Mouse (Mus musculus): Measurements from ENCODE around the gene Prap1.

Prap1 gene

DNA sequence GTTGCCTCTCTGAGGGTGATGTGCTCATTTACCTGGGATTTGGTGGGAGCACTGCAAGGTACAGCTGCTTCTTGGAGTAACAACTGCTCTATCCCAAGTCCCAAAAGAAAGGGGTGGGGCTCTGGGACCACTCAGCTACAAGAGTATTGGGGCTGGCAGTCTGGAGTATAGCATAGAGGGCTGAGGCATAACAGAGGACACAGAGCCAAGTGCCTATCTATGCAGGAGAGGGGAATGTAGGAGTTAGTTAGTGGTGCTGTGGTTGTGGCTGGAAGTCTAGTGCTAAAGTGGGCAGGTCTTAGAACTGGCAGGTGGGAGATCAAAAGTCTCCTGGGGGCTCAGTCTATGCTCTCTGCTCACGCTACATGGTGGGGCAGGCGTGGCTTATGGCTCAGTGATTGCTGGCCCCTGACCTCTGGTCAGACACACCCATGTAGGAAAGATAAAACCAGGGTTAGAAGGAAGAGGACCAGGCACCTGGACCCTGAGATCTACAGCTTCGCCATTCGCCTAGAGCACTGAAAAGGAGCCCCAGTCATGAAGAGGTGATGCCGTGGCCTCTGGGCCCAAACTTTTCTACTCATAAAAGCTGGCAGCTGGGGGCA lies at the start of gene Prap1:
Prap1 (plus strand) TSS at position 472 of the 605 bp plus-strand sequence.
- no peak for DNase-seq (ENCODE audit: low spot score)

- no peak for DNase-seq (ENCODE audit: low spot score)
Measured at GRCm38 (mm10) chr7:140045546-140045945, 47.6 kb upstream of the Prap1 start.

DNA sequence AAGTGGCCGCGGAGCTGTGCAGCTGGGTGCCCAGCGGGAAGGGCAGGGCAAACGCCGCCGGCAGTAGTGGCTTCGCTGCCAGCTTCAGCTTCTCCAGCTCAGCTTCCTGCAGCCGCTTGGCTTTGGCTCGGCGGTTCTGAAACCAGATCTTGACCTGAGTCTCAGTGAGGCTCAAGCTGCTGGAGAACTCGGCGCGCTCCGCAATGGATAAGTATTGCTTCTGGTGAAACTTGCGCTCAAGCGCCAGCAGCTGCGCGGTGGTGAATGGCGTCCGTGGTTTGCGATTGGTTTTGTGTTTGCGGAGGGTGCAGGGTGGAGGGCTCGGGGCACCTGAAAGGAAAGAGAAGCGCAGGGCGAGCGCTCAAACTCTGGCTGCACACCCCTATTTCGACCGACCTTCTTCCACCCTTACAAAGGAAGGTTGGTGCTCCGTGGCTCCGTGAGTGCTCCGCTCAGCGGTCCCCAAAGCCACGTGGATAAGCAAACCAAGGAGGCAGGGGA lies 45.3 kb upstream of the Prap1 start:
- DNase-seq (ENCODE audit: low spot score), result no peak

- DNase-seq (ENCODE audit: low spot score), result no peak
Measured at GRCm38 (mm10) chr7:140048361-140049114, 44.7 kb upstream of the Prap1 start, which contains the start of gene Msx3. Gene Msx3, minus strand, starts transcription at chr7:140049089.

GRCm38 (mm10) chr7:140049115-140049689 lies 44.0 kb upstream of the Prap1 start:
- DNase-seq (ENCODE audit: low spot score), result no peak

DNA sequence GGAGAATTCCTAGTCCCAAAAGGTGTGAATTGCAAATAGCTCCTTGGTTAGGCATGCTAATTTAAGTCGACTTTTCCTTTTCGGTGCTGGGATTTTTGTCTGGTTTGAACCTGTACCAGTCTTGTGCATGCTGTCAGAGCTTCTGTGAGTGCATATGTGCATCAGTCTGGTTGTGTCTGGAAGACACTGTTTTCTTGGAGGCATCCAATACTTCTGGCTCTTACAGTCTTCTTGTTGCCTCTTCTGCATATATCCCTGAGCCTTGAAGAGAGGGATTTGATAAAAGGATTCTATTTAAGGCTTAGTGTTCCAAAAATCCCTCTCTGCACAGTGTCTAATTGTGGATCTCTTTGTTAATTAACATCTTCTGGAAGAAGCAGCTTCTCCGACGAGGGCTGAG lies 39.1 kb upstream of the Prap1 start:
- no peak for DNase-seq (ENCODE audit: low spot score)

DNA sequence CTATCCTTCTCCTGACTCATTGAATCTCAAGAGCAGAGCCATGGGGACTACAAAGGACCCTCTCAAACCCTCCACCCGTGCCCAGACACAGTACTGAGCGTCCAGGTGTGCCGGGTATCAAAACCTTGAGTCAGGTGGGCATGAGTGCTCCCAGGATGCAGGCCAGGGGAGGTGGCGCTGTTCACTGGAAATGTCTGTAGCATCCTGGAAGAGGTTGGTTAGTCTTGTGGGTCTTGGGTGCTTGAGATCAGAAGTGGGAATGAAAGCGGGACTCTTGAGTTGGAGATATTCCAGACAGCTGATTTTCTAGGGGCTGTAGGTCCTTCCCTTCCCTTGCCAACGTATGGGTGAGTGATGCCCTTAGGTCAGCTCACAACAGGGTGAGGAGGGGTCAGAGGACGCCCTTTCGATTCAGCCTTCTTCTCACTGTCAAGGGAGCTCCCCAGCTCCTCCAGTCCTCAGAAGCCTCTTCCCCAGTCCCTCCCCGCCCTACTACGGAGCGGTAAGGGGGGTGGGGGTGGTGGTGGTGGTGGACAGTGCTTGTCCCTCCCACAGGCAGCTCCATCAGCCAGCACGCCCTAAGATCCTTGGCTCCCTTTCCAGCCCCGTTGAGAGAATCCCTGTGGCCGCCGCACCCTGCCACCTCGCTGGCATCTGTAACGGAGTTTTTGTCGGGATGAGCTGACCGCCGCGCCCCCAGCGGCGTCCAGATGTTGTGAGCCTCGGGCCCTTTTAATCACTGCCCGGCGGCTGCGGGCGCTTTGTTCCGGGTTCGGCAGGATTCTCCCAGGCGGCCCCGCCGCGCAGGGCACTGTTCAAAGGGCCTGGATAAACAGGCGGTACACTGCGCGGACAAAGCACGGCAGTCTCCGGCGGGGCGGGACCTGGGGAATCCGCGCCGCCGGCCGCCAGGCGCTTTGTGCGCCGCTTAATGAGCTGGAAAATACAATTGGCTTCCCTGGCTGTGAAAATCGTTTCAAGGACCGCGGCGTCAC lies 35.5 kb upstream of the Prap1 start:
- no peak for DNase-seq (ENCODE audit: low spot score)

GRCm38 (mm10) chr7:140058528-140058927 lies 34.7 kb upstream of the Prap1 start:
- DNase-seq (ENCODE audit: low spot score), result no peak

GRCm38 (mm10) chr7:140059601-140060000 lies 33.6 kb upstream of the Prap1 start:
- no peak for DNase-seq (ENCODE audit: low spot score)

- DNase-seq (ENCODE audit: low spot score), result no peak
Measured at GRCm38 (mm10) chr7:140060936-140061831, 32.0 kb upstream of the Prap1 start.

DNA sequence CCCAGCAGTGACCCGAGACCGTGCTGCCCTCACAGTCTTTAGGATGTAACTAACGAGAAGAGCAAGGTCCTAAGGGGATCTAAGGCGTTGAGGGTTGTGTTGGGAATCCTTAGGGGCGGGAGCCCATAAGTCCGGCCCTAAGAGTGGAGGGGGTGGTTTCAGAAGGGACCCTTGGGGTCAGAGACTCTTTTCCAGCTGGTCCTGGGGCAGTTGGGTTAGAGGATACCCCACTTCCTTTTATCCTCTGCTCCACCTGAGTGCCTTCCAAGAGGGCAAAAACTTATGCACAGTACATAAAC lies 31.4 kb upstream of the Prap1 start:
- DNase-seq (ENCODE audit: low spot score), result no peak

DNA sequence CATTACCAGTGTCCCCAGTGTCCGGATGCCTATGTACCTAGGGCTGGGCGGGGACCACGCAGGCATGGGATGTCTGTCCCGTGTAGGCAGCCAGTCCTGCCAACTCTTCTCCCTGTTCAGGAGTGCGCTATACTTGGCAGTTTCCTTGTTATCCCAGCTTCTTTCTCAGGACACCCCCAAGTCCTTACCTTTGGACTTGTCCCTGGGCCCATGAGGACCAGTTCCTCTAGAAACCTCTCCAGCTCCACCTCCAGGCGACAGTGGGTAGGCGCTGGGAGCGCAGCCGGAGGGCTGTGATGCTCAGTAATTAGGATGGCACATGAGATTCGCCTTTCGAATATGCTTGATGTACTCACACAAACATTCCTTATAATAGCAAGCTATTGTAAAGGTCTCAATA lies 30.9 kb upstream of the Prap1 start:
- DNase-seq (ENCODE audit: low spot score), result no peak

DNA sequence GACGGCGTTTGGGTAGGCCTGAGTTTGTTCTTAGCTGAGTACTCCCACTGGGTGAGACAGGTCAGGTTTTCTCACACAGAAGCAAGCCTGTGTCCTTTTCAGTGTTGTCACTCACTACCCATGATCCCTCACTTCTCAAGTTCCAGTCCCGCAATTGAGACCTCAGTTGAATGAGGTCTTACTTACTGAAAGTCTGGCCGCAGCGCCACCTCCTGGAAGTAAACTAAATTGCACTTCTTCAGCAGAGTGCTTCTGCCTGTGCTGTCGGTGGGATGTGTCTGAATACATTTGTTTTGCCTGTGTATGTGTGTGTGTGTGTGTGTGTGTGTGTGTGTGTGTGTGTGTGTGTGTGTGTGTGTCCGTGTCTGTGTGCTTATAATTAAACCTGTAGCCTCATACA lies 30.1 kb upstream of the Prap1 start:
- peak; percentile 44 for DNase-seq (ENCODE audit: low spot score)

DNA sequence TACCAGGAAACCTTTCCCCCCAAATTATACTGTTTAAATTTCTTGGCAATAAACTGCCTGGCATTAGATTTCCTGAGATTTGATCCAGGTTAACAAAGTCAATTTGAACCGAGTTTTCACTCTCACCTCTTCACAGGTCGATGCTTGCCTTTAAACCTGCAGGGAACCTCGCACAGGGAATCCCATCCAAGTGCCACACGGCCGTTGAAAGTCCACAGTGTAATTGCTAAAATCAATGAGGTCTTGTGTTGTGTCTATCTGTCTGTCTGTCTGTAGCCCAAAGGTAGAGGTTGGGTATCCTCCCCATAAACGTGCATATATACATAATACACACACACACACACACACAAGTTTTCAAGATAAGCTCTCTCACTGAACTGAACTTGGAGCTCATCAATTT lies 25.8 kb upstream of the Prap1 start:
- DNase-seq (ENCODE audit: low spot score), result no peak

- DNase-seq (ENCODE audit: low spot score), result no peak
Measured at GRCm38 (mm10) chr7:140070042-140070711, 23.0 kb upstream of the Prap1 start.

DNA sequence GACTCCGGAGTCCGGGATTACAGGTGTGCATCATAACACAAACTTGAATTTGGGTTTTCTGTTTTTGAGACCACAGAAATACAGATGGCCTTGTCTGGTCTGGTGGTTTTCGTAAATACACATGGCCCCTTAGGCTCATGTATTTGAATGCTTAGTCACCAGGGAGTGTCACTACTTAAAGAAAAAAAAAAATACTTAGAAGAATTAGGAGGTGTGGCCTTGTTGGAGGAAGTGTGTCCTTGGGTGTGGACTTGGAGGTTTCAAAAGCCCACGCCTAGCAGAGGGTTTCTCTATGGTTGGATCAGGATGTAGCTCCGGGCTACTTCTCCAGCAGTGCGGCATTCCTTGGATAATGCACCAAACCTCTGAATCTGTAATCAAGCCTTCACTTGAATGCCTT lies 15.5 kb upstream of the Prap1 start:
- no peak for DNase-seq (ENCODE audit: low spot score)

- DNase-seq (ENCODE audit: low spot score), result peak; percentile 74
Measured at GRCm38 (mm10) chr7:140078711-140079110, 14.5 kb upstream of the Prap1 start.

GRCm38 (mm10) chr7:140080503-140081156 lies 12.6 kb upstream of the Prap1 start:
- no peak for DNase-seq (ENCODE audit: low spot score)

DNA sequence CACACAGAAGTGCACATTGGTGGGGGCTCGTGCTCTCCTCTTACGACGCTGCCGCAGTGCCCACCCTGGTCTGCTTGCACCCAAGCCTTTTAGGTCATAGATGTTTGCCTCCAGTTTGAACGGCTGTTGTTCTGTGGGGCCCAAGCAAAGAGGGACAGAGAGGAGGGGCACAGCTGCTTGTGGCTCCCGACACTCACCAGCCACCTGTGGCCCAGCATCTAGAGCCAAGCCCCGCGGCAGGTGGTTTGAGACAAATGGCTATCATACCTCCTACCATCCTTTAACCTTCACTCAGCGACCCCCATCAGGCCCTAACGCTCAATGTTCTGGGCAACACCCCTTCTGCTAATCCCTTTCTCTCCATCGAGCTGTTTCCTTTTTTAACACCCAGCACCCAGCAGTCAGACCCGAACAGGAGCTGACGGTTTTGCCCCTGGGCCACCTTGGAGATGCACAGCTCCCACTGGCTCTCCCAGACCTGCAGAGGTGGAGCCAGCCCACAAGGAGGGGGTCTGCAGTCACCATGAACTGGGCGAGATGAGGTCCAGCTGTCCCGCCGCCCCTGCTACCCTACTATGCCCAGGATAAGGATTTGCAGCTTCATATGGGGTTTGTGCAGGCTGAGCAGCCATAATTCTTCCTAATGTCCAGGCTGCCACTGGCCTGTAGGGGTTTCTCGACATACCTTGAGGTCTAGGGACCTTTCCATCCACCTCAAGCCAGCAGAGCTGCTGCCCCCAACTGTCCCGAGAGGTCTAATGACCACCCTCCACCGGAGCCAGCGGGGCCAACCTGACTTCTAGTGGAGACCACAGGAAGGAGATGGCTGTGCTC lies 11.6 kb upstream of the Prap1 start:
- DNase-seq (ENCODE audit: low spot score), result no peak
